Mouse (Mus musculus): ENCODE results near the gene Lpcat3. TPM values are rescaled to one million over a fixed set of nuclear protein-coding genes. Genes with fewer than 3 reads are reported as not detected.
"Not testable (repeated sequence)": the region's sequence is repeated elsewhere in the genome, so short reads cannot be mapped to it uniquely, and the experiment has no call there.

Gene Lpcat3
- polyA plus RNA-seq (2012; rRNA removed): 54.8 and 58.7 TPM in 2 replicates

- peak; percentile 98 for DNase-seq (ENCODE audit: low read depth)
- TF ChIP-seq POLR2A (IDR thresholded peaks at IDR 0.05; ENCODE audit: borderline replicate concordance, extremely low read depth, insufficient read depth, insufficient read length, poor library complexity, severe bottlenecking) (peak; percentile 28; the same call in 1 of the 2 replicates), CTCF (IDR thresholded peaks at IDR 0.05; ENCODE audit: borderline replicate concordance, extremely low read depth, insufficient read depth, insufficient read length) (peak; percentile 68)
Observed at GRCm38 (mm10) chr6:124662477-124663423, at the start of gene Lpcat3. Gene Lpcat3 (plus strand): TSS chr6:124663027.

- DNase-seq (ENCODE audit: low read depth): no peak
- TF ChIP-seq CTCF (IDR thresholded peaks at IDR 0.05; ENCODE audit: borderline replicate concordance, extremely low read depth, insufficient read depth, insufficient read length): no peak
- TF ChIP-seq POLR2A (IDR thresholded peaks at IDR 0.05; ENCODE audit: borderline replicate concordance, extremely low read depth, insufficient read depth, insufficient read length, poor library complexity, severe bottlenecking): no peak
Observed at GRCm38 (mm10) chr6:124625612-124626011, 37.2 kb upstream of the Lpcat3 start.

- not testable (repeated sequence) for DNase-seq (ENCODE audit: low read depth)
Observed at GRCm38 (mm10) chr6:124626184-124626583, 36.6 kb upstream of the Lpcat3 start.

- DNase-seq (ENCODE audit: low read depth): no peak
- TF ChIP-seq POLR2A (IDR thresholded peaks at IDR 0.05; ENCODE audit: borderline replicate concordance, extremely low read depth, insufficient read depth, insufficient read length, poor library complexity, severe bottlenecking) (no peak), CTCF (IDR thresholded peaks at IDR 0.05; ENCODE audit: borderline replicate concordance, extremely low read depth, insufficient read depth, insufficient read length) (no peak)
Observed at GRCm38 (mm10) chr6:124630763-124631162, 32.1 kb upstream of the Lpcat3 start.

- not testable (repeated sequence) for DNase-seq (ENCODE audit: low read depth)
Observed at GRCm38 (mm10) chr6:124635985-124636384, 26.8 kb upstream of the Lpcat3 start, which contains the start of gene C1s2. Gene C1s2 (minus strand): TSS chr6:124636085.

GRCm38 (mm10) chr6:124636858-124637460 lies 25.9 kb upstream of the Lpcat3 start:
- not testable (repeated sequence) for DNase-seq (ENCODE audit: low read depth)

- TF ChIP-seq POLR2A (IDR thresholded peaks at IDR 0.05; ENCODE audit: borderline replicate concordance, extremely low read depth, insufficient read depth, insufficient read length, poor library complexity, severe bottlenecking): no peak
- no peak for TF ChIP-seq CTCF (IDR thresholded peaks at IDR 0.05; ENCODE audit: borderline replicate concordance, extremely low read depth, insufficient read depth, insufficient read length)
- DNase-seq (ENCODE audit: low read depth): no peak
Observed at GRCm38 (mm10) chr6:124640041-124640440, 22.8 kb upstream of the Lpcat3 start.

GRCm38 (mm10) chr6:124640997-124641396 lies 21.8 kb upstream of the Lpcat3 start:
- TF ChIP-seq POLR2A (IDR thresholded peaks at IDR 0.05; ENCODE audit: borderline replicate concordance, extremely low read depth, insufficient read depth, insufficient read length, poor library complexity, severe bottlenecking) (no peak), CTCF (IDR thresholded peaks at IDR 0.05; ENCODE audit: borderline replicate concordance, extremely low read depth, insufficient read depth, insufficient read length) (peak; percentile 55; the same call in 1 of the 2 replicates)
- DNase-seq (ENCODE audit: low read depth): peak; percentile 44

- DNase-seq (ENCODE audit: low read depth): no peak
- no peak for TF ChIP-seq POLR2A (IDR thresholded peaks at IDR 0.05; ENCODE audit: borderline replicate concordance, extremely low read depth, insufficient read depth, insufficient read length, poor library complexity, severe bottlenecking)
- TF ChIP-seq CTCF (IDR thresholded peaks at IDR 0.05; ENCODE audit: borderline replicate concordance, extremely low read depth, insufficient read depth, insufficient read length): no peak
Observed at GRCm38 (mm10) chr6:124646394-124646793, 16.4 kb upstream of the Lpcat3 start.

- no peak for DNase-seq (ENCODE audit: low read depth)
- TF ChIP-seq CTCF (IDR thresholded peaks at IDR 0.05; ENCODE audit: borderline replicate concordance, extremely low read depth, insufficient read depth, insufficient read length) (no peak), POLR2A (IDR thresholded peaks at IDR 0.05; ENCODE audit: borderline replicate concordance, extremely low read depth, insufficient read depth, insufficient read length, poor library complexity, severe bottlenecking) (no peak)
Observed at GRCm38 (mm10) chr6:124655893-124656292, 6.9 kb upstream of the Lpcat3 start.

GRCm38 (mm10) chr6:124658067-124658466 lies 4.8 kb upstream of the Lpcat3 start:
- TF ChIP-seq CTCF (IDR thresholded peaks at IDR 0.05; ENCODE audit: borderline replicate concordance, extremely low read depth, insufficient read depth, insufficient read length): no peak
- TF ChIP-seq POLR2A (IDR thresholded peaks at IDR 0.05; ENCODE audit: borderline replicate concordance, extremely low read depth, insufficient read depth, insufficient read length, poor library complexity, severe bottlenecking): no peak
- DNase-seq (ENCODE audit: low read depth): no peak

GRCm38 (mm10) chr6:124661156-124661806 lies 1.5 kb upstream of the Lpcat3 start:
- TF ChIP-seq POLR2A (IDR thresholded peaks at IDR 0.05; ENCODE audit: borderline replicate concordance, extremely low read depth, insufficient read depth, insufficient read length, poor library complexity, severe bottlenecking) (no peak), CTCF (IDR thresholded peaks at IDR 0.05; ENCODE audit: borderline replicate concordance, extremely low read depth, insufficient read depth, insufficient read length) (no peak)
- no peak for DNase-seq (ENCODE audit: low read depth)
